Mouse (Mus musculus) right cerebral cortex, postnatal 4 days (tissue): ENCODE measurements around the gene Dact2.
A peak's percentile ranks its signal among the peaks of the same experiment; 100 is the strongest.

Source experiments
- DNase-seq: peaks from one replicate; pipeline ENCODE4 v3.0.0-alpha.2; 2022

The Dact2 gene

DNA sequence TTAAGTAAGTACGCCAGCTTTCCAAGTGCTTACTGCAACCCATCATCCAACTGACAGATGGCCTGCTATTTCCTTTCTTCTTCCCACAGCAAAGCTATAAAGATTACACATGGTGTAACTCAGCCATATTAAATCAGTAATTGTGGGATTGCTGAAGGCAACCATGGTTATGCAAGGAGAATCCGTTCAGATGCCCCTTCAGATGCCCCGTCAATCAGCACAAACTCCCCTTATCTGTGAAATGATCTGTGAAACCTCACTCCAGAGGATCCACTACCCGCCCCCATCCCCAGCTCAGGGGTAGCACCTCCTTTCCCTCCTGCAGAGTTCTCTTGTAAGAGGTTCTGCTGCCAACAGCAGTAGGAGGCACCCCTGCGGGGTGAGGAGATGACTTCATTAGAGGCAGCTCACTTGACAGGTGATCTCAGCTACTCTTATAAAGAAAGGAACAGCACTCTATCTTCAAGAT is 3.0 kb upstream of the Dact2 start:
- DNase-seq: no peak

DNA sequence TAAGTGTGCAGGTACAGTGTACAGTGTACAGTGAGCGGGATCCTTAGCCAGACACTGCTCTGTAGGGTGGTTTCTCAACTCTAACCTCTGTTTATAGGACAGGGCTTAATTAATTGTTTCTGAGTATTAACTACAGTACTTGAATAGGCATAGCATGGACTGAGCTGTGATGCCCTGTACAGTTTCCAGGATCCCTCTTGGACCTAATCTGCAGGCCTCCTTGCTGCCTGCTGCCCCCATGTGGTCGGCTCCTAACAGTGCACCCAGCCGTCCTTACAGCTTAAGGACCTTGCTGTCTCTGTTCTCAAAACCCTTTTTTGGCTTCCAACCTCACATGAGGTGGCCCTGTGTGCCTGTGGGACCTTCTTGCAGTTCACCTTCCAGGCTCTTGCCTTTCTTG is 2.0 kb upstream of the Dact2 start:
- peak; percentile 84 for DNase-seq

GRCm38 (mm10) chr17:14205236-14205635 is 1.1 kb upstream of the Dact2 start:
- no peak for DNase-seq

DNA sequence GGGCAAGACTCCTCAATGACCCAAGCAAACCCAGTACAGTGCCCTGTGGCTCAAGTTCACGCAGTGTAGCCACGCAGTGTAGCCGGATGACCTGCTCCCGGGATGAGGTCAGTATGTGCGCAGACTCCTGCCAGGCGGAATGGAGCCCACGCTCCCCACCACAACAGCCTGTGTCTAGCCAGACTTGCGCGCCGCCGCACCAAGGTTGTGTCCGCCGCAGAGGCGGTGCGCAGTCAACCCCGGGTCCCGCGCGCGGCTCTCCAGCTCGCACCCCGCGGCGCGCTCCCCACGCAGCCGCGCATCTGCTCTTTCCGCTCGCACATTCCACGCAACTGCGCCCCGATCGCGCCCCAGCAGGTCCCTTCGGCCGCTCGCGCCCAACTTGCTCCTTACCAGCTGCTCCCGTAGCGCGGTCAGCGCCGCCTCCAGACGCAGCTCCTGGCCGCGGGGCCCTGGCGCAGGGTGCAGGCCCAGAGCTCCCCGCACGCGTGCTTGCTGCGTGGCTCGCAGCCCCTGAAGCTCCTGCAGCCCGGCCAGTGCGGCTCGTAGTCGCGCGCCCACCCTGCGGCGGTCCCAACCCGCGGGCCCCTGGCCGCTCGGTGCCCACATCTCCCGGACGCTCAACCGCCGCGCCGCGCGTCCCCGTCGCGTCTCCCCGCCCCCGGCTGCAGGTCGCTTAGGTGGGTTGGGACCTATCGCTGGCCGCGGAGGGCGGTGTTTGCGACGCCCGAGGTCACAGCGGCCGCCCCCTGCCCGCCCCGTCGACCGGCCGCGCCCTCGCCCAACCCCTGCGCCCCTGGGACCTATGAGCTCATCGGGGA is 773 bp downstream of the Dact2 start:
- DNase-seq: peak; percentile 46

DNA sequence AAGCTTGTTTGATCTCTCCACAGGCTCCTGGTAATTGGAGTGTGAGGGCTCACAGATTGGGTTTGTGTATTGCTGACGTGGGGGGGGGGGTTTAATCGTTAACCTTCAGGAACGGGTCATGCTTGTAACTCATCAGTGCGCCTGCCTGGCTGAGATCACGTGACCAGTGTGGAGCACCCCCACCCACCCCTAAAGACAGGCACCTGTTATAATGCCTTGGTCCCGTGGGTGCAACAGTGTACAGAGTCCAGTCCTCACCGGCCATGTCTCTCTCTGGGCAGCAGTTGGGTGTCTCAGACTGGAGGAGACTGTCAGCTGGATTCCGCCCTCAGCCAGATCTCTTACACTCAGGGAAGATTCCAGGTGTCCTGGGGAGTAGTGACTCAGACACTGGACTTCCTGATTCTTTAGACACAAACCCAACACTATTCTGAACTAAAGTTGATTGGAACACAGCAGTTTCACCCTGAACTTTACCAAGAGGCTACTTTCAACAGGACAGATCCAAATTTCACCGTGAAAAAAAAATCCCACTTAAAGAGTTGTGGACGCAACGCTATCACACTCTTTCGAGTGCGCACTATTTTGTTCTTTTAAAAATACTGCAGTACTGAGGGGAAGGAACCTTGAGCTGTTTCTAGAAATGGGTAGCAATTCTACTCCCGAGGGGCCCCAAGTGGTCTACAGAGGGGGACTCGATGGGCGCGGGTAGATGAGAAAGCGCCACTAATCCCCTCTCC is 1.6 kb downstream of the Dact2 start:
- no peak for DNase-seq

GRCm38 (mm10) chr17:14201281-14201787 is 2.8 kb downstream of the Dact2 start:
- DNase-seq: no peak

- DNase-seq: no peak
Measured at GRCm38 (mm10) chr17:14200206-14200605, 3.9 kb downstream of the Dact2 start.

- no peak for DNase-seq
Measured at GRCm38 (mm10) chr17:14199621-14200020, 4.5 kb downstream of the Dact2 start.

DNA sequence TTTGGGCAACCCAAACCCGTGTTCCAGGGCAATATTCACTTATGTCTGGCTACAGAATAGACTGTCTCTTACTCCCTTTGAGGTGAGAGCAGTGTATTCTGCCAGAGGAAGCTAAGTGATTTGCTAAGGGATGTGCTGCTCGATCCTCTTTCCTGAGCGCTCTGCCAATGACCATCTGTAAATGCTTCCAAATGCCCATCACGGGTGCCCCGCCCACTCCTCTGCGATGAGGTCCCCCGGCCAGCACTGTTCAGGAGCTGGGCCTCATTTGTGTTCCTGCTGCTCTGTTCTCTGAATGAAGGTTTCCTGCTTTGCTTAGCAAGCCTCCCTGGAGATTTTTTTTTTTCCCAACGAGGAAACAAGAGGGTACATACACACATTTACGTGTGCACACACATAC is 11.2 kb downstream of the Dact2 start:
- no peak for DNase-seq

DNA sequence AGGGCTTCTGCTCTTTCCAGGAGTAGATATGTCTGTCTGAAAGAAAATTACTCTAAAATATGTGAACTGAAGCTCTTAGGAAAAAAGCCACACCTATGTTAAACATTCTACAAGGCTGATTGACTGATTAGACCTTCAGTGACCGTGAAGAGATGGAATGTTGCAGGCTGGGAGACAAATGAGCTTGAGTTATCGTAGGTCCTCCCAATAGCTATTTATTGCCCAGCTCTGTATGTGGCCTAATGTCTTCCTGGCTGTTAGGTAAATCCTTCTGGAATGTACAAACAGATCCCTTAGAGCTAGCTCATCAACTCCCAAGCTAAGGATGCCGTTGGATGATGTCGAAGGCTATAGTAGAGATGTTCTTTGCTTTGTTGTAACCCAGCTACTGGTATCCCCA is 11.7 kb downstream of the Dact2 start:
- no peak for DNase-seq

GRCm38 (mm10) chr17:14188455-14188854 is 15.6 kb downstream of the Dact2 start:
- no peak for DNase-seq

DNA sequence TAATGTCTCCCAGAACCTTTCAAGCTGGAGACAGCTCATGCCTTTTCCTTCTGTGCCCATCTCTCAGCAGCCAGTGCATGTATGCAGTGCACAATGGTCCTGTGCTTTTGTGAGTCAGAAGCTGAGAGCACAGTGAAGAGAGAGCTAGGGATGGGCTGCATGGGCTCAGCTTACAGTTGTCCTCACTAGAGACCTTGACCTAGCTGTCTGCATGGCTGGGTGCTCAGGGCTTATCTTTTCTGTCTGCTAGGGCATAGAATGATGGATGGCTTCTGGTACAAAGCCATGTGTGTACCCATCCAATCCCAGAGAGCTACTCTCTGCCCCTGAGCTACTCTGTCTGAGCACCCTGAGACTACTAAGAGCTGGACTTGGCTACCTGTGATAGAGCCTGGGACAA is 17.0 kb downstream of the Dact2 start:
- no peak for DNase-seq

GRCm38 (mm10) chr17:14186176-14186575 is 17.9 kb downstream of the Dact2 start:
- no peak for DNase-seq

DNA sequence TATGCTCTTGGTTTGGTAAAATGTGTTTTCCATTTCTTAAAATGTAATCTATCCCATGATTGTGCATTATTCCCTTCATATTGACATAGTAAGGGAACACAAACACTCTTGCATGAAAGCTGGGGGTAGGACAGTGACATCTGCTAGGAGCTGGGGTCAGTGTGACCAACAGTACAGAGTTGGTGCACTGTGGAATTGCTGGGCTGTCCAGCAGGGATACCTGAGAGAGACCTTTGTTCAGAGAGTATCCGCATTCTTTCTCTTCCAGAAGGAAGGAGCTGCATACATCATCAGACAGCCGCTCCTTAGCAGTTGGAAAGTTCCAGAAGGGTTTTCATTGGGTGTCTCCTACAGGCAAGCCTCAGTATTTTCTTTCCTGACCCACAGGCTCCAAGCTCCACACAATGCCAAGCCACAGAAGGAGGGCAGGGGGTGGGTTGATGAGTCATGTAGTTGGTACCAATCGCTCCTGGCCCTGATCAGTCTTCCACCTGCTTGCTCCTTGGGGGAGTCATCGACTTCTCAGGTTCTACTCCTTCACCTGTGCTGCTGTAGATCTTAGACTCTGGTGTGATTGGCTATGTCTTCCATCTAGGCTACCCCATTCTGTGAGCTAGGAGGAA is 19.8 kb downstream of the Dact2 start:
- DNase-seq: no peak

GRCm38 (mm10) chr17:14183717-14184116 is 20.4 kb downstream of the Dact2 start:
- no peak for DNase-seq

DNA sequence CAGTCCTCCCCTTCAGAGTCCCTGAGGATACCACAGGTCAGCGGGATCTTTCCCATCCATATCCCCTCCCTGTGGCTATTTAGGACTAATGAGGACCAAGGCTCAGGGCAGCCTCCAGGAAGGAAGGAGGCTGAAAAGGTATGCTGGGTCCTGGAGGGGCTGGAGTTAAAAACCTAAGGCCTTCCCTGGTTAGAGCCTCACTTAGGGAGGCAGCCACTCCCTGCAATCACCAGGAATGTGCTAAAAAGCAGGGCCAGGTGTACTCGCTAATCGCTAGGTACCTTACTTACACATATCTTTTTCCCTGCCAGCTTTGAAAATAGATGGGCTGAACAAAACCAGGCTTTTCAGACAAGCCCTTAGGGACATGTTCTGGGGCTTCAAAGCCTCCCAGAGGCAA is 21.2 kb downstream of the Dact2 start:
- DNase-seq: no peak

- no peak for DNase-seq
Measured at GRCm38 (mm10) chr17:14178911-14179310, 25.2 kb downstream of the Dact2 start.

DNA sequence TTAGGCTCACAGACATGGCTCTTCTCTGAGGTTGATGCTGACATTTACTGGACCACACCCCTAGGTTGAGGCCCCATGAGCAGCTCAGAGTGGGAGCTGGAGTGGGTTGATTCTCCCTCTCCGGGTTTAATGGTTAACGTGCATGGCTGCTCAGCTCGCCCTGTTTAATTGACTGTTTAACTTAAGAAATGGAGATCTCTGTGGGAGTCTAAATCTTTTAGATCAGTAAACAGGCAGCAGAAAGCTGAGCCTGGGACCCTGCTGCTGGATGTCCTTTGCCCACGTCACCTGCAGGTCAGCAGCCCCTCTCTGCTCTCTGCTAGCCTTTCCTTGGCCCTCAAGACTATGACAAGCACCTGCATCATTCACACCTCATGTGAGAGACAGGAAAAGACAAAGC is 25.6 kb downstream of the Dact2 start:
- no peak for DNase-seq

- no peak for DNase-seq
Measured at GRCm38 (mm10) chr17:14178049-14178448, 26.1 kb downstream of the Dact2 start.

- DNase-seq: no peak
Measured at GRCm38 (mm10) chr17:14177018-14177417, 27.1 kb downstream of the Dact2 start.

DNA sequence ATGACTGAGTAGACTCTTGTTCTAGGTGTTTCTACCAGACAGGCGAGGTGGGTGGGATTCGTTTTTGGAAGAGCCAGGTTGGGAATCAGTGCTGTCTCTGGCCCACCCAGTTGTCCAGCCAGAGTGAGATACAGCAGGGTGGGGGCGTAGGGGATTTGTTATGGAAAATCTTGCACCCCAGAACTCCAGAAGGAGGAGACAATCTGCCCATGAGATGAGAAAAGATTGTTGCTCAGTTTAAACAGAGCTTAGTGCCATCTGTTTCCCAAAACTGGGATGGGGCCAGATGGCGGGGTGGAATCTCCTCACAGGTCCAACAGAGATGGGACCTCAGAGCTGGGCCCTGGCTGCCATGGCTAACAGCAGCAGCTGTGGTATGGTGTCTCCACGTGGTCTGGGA is 28.4 kb downstream of the Dact2 start:
- DNase-seq: peak; percentile 54

DNA sequence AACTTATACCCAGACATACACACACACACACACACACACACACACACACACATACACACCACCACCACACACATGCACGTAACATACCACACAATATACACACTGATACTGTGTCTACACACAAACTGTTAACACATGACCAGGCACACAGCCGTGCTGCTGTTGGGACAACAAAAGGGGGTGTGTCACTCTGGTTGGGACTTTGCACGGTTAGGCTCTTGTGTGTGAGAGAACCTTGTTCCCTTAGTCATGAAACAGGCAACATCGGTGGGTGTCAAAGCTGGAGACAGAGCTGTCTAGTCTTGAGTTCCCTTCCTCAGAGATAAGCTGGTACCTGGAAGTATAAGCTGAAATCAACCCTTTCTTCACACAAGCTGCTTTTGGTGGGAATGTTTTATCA is 29.1 kb downstream of the Dact2 start:
- no peak for DNase-seq

DNA sequence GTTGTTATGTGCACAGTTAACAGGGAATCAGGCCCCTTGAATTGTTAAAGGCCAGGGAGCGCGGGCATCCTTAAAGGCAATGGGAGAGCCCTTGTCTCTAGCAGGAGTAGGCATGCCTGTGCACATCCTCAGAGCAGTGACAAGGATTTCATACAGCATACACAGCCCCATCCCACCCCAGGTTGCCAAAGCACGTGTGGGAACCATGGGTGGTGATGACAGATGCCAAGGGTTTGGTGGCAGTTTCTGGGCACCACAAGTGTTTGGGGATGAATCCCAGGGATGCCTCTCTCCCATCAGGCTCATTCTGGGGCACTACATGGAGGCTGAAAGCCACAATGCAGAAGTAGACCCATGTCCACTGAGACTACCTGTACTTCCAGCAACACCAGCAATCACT is 29.7 kb downstream of the Dact2 start:
- no peak for DNase-seq

DNA sequence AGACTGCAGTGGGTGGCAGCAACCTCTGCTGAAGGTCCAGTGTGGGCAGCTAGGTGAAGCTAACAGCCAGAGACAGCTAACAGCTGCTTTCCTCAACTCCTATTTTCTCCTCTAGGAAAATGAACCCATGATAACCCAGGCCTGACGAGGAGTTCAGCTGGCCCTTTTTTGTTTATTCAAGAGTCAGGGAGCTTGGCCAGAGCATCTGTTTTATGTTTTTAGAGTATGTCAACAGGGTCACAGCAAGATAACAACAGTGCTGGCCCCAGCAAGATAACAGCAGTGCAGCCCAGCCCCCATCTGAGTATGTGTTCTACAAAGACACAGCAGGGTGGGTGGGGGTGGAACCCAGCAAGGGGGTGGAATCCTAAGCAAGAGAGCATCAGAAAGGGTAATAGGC is 30.6 kb downstream of the Dact2 start:
- DNase-seq: no peak
